Mouse (Mus musculus) lung, adult 2 months (tissue): Measurements from ENCODE around the gene Vgf. TPM values are rescaled to one million over a fixed set of nuclear protein-coding genes. Genes with fewer than 3 reads are reported as not detected.

Source experiments
- DNase-seq: peaks from one replicate; pipeline ENCODE4 v3.0.0; 2022
- H3K4me1 ChIP-seq: fragments of 200-500 bp; 2 replicates; pipeline ENCODE4 v1.6.1; 2011; ENCODE audit warnings: low read length; ENCODE audit not compliant: control insufficient read depth, insufficient read depth
- H3K4me3 ChIP-seq: fragments of 200-500 bp; replicated peaks from 2 replicates; pipeline ENCODE3; 2011; ENCODE audit warnings: low read depth, mild to moderate bottlenecking, control low read depth, low read length; ENCODE audit errors: extremely low read depth
- CTCF ChIP-seq: fragments of 200-500 bp; IDR thresholded peaks from 2 replicates; pipeline ENCODE4 v1.5.1; 2011; ENCODE audit warnings: mild to moderate bottlenecking, low read length, control low read depth; ENCODE audit not compliant: insufficient read depth
- POLR2A ChIP-seq: fragments of 200-500 bp; IDR thresholded peaks from 2 replicates; pipeline ENCODE4 v1.6.1; 2011; ENCODE audit warnings: low read depth, mild to moderate bottlenecking, control low read depth, low read length, borderline replicate concordance; ENCODE audit errors: extremely low read depth
- WGBS: fragments of 180-500 bp; shearing (Covaris S2); methylation state at CpG from one replicate; pipeline ENCODE4 v1.1.7; 2018; 5-methylcytosine and 5-hydroxymethylcytosine counted together
- polyA plus RNA-seq: library from polyadenylated mRNA; depleted of rRNA; stranded (reverse); fragments of >200 nt; gene quantifications from 2 replicates; pipeline ENCODE4 v1.2.3, GENCODE M21; 2012

The Vgf gene
- polyA plus RNA-seq, 1 experiment = not detected

DNA sequence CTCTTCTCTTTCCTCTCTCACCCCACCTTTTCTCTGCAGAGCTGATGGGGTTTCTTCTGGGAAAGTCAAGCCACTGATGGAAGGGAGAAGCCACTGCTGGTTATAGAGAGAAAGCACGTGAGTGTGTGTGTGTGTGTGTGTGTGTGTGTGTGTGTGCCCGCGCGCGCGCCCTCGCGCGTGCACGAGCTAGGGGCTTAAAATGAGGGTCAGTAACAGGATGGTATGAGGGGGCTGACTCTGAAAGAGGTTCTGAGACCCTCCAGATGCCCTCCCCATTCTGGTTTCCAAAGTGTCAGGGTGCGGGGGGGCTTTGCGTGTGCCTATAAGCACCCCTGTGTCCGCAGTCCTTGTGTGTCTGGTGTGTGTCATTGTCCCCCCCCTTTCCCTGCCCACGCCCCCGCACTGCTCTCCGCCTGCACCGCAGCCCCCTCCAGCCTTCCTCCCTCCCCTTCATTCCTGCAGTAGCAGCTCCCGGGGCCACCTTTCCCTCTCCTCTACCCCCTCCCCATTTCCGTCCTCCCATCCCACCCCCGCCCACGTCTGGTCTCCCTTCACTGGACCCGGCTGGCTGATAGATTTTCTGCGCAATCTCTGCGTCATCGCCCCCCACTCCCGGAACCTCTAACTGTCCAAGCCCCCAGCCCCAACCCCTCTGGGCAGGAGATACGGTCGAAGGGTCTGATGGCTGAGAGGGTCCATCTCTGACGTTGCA lies 2.5 kb downstream of the Vgf start:
- Histone ChIP-seq H3K4me1 (peaks cover 13% of the 10 kb centered on the region), H3K4me3 (no peak overlapping the region)
- no peak for DNase-seq
- TF ChIP-seq CTCF = no peak
- TF ChIP-seq POLR2A = no peak
- WGBS = 5% methylated on average over 28 of the region's 29 CpGs

GRCm38 (mm10) chr5:137029273-137029585 lies 3.0 kb downstream of the Vgf start:
- Histone ChIP-seq H3K4me3 (no peak overlapping the region), H3K4me1 (peaks cover 13% of the 10 kb centered on the region)
- WGBS = under 1% methylated on average over 8 of the region's 8 CpGs
- no peak for DNase-seq
- no peak for TF ChIP-seq POLR2A
- TF ChIP-seq CTCF = no peak

GRCm38 (mm10) chr5:137029643-137030415 lies 3.6 kb downstream of the Vgf start:
- TF ChIP-seq CTCF = no peak
- no peak for TF ChIP-seq POLR2A
- under 1% methylated on average over 52 of the region's 52 CpGs for WGBS
- peaks cover 13% of the 10 kb centered on the region for H3K4me1 ChIP-seq
- H3K4me3 ChIP-seq = no peak overlapping the region
- peak; percentile 94 for DNase-seq

DNA sequence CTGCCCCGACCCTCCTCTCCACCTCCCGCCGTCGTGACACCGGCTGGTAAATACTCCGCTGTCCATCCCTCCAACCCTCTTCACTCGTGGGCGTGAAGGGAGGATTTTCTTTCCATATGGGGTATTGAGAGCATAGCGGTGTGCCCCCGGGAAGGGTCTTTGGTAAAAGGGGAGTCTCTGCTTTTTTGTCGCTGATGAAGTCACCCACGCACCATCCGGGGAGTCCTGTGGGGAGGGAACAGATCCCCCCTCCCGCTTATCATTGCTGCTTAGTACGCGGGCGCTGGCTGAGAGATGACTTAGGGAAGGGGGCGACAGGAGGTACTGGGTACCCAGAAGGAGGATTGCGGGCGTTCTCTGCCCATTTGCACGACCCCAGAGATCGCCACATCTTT lies 4.2 kb downstream of the Vgf start:
- no peak for DNase-seq
- no peak overlapping the region for H3K4me3 ChIP-seq
- TF ChIP-seq CTCF (no peak), POLR2A (no peak)
- H3K4me1 ChIP-seq = peaks cover 13% of the 10 kb centered on the region
- WGBS = 13% methylated on average over 22 of the region's 22 CpGs

- H3K4me3 ChIP-seq = no peak overlapping the region
- TF ChIP-seq CTCF (no peak), POLR2A (no peak)
- 2% methylated on average over 78 of the region's 78 CpGs for WGBS
- no peak for DNase-seq
- peaks cover 13% of the 10 kb centered on the region for H3K4me1 ChIP-seq
Observed at GRCm38 (mm10) chr5:137031076-137032032, 5.2 kb downstream of the Vgf start.

DNA sequence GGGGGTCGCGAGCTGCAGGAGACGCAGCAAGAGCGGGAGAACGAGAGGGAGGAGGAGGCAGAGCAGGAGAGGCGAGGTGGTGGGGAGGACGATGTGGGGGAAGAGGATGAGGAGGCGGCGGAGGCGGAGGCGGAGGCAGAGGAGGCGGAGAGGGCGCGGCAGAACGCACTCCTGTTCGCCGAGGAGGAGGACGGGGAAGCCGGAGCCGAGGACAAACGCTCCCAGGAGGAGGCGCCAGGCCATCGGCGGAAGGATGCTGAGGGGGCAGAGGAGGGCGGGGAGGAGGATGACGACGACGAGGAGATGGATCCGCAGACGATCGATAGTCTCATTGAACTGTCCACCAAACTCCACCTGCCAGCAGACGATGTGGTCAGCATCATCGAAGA lies 5.8 kb downstream of the Vgf start:
- Histone ChIP-seq H3K4me3 (peak overlapping the region; percentile 1), H3K4me1 (peaks cover 13% of the 10 kb centered on the region)
- WGBS = 2% methylated on average over 32 of the region's 33 CpGs
- no peak for DNase-seq
- TF ChIP-seq POLR2A (no peak), CTCF (no peak)

GRCm38 (mm10) chr5:137032641-137033074 lies 6.5 kb downstream of the Vgf start:
- DNase-seq = peak; percentile 86
- WGBS = 2% methylated on average over 45 of the region's 49 CpGs
- H3K4me3 ChIP-seq = peak overlapping the region; percentile 39
- peaks cover 13% of the 10 kb centered on the region for H3K4me1 ChIP-seq
- TF ChIP-seq CTCF = no peak
- no peak for TF ChIP-seq POLR2A

DNA sequence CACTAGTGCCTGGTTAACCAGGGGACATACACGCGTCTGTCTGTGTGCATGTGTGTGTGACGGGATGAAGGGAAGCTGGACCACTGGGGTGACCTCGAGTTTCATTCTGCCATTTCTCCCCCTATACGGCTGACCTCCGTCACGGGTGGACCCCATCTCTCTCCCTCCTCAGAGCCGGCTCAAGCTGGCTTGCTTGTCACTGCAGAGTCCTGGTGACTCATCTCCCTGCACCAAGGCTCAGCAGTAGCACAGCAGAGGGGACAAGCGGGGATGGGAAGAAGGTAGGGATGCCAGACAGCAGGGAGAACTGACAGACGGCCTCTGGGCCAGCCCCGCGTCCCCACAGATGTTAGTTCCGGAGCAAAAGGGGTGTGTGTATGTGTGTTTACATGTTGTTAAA lies 10.0 kb downstream of the Vgf start:
- no peak for DNase-seq
- WGBS = 86% methylated on average over 13 of the region's 13 CpGs
- H3K4me1 ChIP-seq = peaks cover 10% of the 10 kb centered on the region
- TF ChIP-seq CTCF = no peak
- TF ChIP-seq POLR2A = no peak
- H3K4me3 ChIP-seq = no peak overlapping the region

GRCm38 (mm10) chr5:137039453-137039852 lies 13.3 kb downstream of the Vgf start:
- 94% methylated on average over 10 of the region's 10 CpGs for WGBS
- no peak overlapping the region for H3K4me3 ChIP-seq
- no peak for DNase-seq
- no peaks in the 10 kb centered on the region for H3K4me1 ChIP-seq
- TF ChIP-seq CTCF (no peak), POLR2A (no peak)
